Mouse (Mus musculus) mouse embryonic stem cell (cell line): ENCODE results near the gene Ctsa.

Experiments
- in situ Hi-C, 2 experiments: fragments of 300-500 bp; cut with MboI; formaldehyde crosslinking; loops; 1 replicate in 1 of 2; 3 replicates in 1 of 2; pipeline ENCODE4 v1.14.3; 2019 to 2020; ENCODE audit warnings: low sequenced_read_pairs in 2 of 2, low pct_unique_long_range_greater_than_20kb in 1 of 2, mixed read lengths in 1 of 2; ENCODE audit not compliant: unreplicated experiment in 1 of 2

Gene Ctsa

DNA sequence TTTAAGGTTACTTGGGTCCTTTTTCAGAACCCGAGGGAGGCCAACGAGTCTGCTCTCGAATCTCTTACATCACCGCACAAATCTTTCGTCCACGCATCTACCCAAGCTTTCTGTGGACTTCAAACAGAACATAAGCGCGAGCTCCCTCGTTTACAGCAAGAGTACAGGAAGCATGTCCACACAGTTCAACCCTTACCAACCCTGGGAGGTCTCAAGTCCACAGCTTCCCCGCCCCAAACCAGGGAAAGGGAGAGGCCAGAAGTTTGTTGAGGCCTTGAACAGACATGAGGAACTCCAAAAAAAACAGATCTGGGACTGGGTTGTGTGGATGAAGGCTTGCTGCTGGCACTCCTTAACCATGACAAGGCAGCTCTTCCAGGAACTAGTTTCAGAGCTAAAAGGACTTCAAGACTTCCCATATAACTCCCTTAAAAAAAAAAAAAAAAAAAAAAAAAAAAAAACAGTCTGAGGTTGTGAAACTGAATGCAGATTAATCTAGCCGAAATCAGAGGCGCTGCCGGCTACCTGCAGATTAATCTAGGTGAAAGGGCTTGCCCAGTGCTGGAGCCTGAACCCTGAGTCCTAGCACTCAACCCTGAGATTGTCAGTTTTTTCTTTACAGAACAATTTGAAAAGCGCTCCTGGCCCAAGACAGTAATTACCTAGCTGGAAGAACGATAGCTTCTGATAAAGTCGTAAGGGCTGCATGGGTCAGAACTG, 29.3 kb upstream of the Ctsa start:
- in situ Hi-C loops = no loop called here

GRCm38 (mm10) chr2:164803921-164804313, 28.8 kb upstream of the Ctsa start:
- in situ Hi-C loops = no loop called here

DNA sequence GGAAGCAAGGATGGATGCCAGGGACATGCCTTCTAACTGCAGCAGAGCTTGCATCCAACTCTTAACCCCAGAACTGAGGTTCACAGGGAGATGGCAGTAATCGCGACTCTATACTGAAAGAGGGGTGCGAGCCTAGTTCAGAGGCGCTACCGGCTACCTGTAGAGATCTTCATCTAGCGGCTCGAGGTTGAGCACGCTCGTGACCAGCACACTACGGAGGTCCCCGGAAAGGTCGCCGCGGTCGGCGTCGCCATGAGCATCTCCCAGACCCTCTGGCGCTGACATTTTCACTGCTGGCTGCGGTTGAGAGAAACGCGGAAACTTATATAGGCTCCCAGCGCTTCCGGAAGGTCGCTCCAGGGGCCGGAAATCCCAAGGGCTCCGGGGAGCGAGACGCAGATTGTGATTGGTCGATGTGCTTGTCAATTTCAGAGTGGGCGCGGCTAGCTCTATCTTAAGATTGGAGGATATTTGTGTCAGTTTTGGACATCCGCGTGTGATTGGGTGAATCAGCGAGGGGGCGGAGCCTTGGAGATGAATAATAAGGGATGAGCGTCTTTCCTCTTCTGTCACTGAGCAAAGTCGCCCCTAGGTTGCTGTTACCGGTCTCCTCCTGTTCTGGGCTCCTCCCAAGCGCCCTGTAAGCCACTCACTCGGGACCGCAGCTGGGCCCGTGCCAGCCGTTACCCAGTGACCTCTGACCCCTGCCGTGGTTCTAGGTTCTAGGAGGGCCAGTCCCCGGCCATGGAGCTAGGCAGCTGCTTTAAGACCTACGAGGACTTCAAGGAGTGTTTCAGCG, 27.9 kb upstream of the Ctsa start, which contains the start of the genes Acot8 and Zswim3:
Gene Acot8 (minus strand): TSS at position 350 of the 799 bp plus-strand sequence.
Gene Zswim3 (plus strand): TSS at position 566 of the 799 bp plus-strand sequence.
- in situ Hi-C loops = no loop called here

DNA sequence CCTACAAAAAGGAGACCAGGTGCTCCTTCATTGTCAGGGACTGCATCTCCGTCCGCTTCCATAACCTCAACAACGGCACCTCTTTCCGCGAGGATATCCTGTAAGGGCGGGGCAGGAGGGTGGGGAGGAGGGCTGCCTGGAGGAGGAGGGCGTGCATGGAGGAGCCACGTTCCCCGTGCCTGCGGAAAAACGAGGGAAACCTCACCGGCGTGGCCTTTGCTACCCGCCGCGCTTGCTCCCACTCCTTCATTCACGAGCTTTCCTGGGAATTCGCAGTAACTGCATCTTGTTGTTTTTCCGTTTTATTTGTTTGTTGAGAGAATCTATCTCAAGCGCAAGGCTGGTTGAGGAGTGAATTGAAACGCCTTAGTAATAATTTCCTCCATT, 27.3 kb upstream of the Ctsa start:
- in situ Hi-C loops = no loop called here

DNA sequence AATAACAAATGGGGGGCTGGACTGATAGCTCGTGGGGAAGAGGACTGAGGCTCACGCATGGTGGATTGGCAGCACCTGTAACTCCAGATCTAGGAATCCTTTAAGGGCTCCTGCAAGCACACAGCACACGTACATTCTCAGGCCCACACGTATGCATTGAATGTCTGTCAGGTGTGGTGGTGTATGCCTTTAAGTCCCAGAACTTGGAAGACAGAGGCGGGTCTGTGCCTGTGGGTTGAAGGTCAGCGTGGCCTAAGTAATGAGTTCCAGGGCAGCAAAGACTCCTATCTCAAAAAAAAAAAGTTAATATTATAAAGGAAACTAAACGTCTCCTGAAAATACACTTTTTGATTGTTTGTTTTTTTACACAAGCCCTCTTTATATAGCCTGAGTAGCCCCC, 26.1 kb upstream of the Ctsa start:
- in situ Hi-C loops = no loop called here

DNA sequence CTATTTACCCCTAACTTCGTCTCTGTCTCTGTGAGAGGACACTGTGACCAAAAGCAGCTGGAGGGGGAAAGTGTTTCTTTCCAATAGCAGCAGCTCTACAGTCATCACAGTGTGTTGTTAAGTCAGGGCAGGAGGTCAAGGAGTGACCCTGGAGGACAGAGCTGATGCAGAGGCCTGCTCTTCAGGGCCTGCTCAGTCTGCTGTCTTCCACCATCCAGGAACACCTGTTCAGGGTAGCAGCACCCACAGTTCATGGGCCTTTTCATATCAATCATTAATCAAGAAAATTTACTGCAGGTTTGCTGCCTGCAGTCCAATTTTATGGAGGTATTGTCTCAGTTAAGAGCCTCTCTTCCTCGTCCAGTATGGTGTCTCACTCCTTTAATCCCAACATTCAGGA, 19.1 kb upstream of the Ctsa start:
- in situ Hi-C loops = no loop called here

DNA sequence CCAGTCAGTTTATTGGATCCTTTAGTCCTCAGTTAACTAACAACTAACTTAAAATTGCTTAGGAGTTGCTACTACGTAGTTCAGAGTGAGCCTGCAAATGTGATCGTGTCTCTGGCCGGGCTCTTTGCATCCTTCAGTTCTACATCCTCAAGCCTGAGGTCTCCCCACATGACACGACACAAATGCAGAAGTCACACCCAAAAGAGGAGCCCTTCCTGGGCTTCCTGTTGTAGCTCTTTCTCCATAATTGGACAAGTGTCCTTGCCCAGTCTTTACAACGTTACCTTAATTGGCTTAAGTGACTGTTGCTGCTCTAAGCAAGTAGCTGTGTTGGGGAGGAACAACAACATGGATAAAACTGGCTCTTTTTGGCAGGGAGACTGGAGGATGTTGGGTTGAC, 17.3 kb upstream of the Ctsa start:
- in situ Hi-C loops = no loop called here

DNA sequence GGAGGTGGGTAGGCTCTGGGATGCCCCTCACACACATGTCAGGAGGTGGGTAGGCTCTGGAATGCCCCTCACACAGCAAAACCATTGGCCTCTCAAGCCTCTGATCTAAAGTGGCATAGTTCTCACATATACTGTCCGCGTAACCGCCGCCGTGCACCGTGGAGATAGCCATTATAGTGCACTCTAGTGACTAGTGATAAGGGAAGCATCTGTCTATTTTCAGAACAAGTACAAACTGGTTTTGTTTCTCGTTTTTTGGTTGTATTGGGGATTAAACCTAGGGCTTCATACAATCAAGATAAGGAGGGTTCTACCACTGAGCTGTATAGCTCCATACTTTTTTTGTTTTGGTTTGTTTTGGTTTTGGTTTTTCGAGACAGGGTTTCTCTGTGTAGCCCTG, 16.9 kb upstream of the Ctsa start:
- in situ Hi-C loops = no loop called here

DNA sequence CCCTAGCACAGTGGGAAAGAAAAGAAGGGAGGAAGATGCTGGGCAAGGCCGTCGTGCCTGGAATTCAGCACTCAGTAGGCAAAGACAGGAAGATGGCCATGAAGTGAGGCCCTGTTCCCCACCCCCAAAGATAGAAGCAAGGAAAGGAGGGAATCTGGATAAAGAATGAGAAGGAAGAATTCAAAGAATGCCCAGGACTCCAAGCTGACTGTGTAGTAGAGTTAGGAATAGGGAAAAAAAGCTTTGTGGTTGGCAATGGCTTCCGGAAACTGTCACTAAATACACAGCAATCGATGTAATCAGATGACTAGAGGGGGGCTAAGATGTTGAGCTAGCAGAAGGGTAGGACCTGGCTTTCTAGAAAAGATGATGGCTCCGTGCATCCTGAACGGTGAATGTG, 15.5 kb upstream of the Ctsa start:
- in situ Hi-C loops = no loop called here

DNA sequence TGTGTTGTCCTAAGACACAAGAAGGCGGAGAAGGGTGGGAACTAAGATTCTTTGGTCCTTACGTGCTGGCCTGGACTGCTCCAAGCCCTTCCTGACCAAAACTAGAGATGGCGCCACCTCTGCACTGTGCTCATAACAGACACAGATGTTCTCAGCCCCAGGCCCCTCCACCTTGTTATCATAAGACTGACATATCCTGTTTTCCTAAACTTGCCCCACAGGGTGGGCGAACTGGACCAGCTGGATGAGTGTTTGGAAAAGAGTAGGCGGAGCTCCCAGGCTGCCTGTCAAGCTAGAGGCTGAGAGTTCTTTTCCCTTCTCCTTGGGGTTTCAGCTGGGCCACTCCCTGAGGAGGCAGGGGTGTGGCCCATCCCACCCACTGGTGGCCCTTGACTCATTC, 15.0 kb upstream of the Ctsa start:
- in situ Hi-C loops = no loop called here

- in situ Hi-C loops = no loop called here
These were observed 11.6 kb upstream of the Ctsa start for GRCm38 (mm10) chr2:164821060-164821459.

GRCm38 (mm10) chr2:164822636-164823165, 10.0 kb upstream of the Ctsa start, which contains the start of gene Zswim1:
Gene Zswim1, plus strand, starts transcription at chr2:164822686.
- in situ Hi-C loops = no loop called here

DNA sequence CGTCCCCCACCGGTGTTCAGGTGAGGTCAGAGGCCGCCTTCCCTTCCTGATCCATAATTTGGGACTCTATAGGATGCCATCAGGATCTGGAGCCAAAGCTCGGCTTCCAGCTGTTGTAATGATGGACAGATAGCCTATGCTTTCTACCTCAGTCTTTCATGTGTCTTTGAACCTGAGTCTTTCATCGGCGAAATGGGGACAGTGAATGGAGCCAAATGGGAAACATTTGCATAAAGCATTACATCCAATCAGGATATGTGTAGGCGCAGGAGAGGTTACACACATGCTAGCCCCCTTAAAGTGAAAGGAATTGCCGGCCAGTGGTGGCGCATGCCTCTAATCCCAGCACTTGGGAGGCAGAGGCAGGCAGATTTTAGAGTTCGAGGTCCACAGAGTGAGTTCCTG, 9.5 kb upstream of the Ctsa start:
- in situ Hi-C loops = no loop called here

DNA sequence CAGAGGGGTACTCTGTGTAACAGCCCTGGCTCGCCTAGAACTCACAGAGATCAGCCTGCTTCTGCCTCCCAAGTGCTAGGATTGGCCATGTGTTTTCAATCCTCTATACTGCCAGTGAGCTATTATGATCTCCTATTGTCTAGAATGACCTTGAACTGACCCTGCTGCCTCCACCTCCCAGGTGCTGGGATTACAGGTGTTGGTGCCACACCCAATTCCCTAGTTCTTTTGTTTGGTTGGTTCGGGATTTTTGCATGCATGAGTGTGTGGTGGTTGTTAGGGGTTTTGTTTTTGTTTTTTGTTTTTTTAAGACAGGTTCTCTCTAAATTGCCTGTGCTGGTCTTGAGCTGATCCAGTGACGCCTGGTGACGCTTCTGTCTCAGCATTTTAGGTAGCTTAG, 8.7 kb upstream of the Ctsa start:
- in situ Hi-C loops = no loop called here

- in situ Hi-C loops = no loop called here
These were observed 7.2 kb upstream of the Ctsa start for GRCm38 (mm10) chr2:164825521-164825920.

- in situ Hi-C loops = no loop called here
These were observed 5.4 kb upstream of the Ctsa start for GRCm38 (mm10) chr2:164827146-164827850.

DNA sequence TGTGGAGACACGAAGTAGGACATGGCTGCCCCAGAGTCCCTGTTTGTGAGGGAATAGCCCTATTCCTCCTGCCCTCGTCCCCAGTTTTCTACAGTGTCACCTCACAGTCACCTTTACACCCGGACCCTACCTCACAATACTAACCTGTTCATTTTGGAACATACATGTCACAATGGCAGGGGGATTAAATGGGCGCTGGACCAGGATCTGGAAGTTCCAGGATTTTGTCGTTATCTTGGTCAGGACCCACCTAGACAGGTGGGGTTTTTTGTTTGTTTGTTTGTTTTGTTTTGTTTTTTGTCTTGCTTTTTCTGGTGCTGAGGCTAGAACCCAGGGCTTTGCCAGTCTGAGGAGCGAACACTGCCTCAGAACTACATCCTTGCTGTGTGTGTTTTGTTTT, 4.2 kb upstream of the Ctsa start, which contains the start of gene Spata25:
Gene Spata25 (minus strand): TSS at position 101 of the 400 bp plus-strand sequence.
- in situ Hi-C loops = no loop called here

DNA sequence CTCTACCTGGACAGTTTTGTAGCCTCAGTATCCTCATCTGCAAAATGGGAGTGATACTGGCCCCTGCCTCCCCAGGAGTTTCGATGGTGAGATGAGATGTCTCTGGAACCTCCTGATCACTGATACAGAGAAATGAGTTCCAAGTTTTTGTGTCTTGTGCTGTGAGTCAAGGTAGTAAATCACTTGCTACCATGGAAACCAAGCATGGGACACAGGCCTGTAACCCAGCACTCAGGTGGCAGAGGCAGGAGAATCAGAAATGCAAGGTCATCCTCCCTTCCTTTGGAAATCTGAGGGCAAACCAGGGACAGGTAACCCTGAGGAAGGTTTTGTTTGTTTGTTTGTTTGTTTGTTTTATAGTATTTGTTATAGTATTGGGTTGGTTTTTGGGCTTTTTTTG, 3.6 kb upstream of the Ctsa start:
- in situ Hi-C loops = no loop called here

DNA sequence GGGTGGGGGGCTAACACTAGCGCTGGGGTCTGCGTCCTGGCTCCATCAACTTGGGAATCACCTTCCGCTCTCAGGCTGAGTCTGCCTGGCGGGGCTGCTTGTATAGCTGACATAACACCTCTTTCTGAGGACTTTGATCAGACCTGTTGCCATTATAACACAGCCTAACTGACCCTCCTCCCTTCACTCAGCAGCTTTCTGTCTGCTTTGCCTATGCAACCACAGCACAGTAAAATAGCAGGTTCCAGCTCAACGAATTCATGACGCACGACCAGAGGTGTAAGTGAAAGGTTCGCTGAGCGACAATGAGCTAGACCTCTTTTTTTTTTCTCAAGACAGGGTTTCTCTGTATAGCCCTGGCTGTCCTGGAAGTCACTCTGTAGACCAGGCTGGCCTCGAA, 1.6 kb upstream of the Ctsa start:
- in situ Hi-C loops = no loop called here
